ENCODE assay signal across 22 mouse cellular contexts in genomic region chr4:13577666-13578065, GRCm38 (mm10).
DNase-seq lines count a peak whose midpoint lies in the region; ATAC-seq and TF ChIP-seq lines count a peak whose summit lies in the region.
"Had no signal": no experiment of that assay in that cellular context is flagged by ENCODE, and none has a peak within 500 bp of the region (broad histone marks: within the 10 kb centered on the region; RNA-seq: fewer than 3 reads in every experiment).

No protein-coding gene starts in this region.

- TF ChIP-seq CTCF in forebrain, postnatal 0 days (IDR thresholded peaks at IDR 0.05; ENCODE audit: low read depth): no peak

- H3K27ac ChIP-seq in forebrain, postnatal 0 days (ENCODE audit: low read depth, low read length): no peak overlapping the region
- no peak overlapping the region for H3K27ac ChIP-seq in forebrain, embryonic 15.5 days (replicated peaks)
- H3K27ac ChIP-seq: embryonic facial prominence, embryonic 10.5 days; heart, adult 2 months; heart, embryonic 15.5 days; hindbrain, embryonic 15.5 days had no signal

- H3K27me3 ChIP-seq in forebrain, postnatal 0 days (ENCODE audit: insufficient read depth, low read length): no peaks in the 10 kb centered on the region
- no peaks in the 10 kb centered on the region for H3K27me3 ChIP-seq in forebrain, embryonic 15.5 days
- H3K27me3 ChIP-seq: heart, embryonic 15.5 days; hindbrain, embryonic 15.5 days had no signal

- H3K9ac ChIP-seq in forebrain, postnatal 0 days: no peak overlapping the region
- H3K9ac ChIP-seq in forebrain, embryonic 15.5 days (replicated peaks): no peak overlapping the region
- H3K9ac ChIP-seq: heart, embryonic 15.5 days; hindbrain, embryonic 15.5 days had no signal

- no peak for ATAC-seq in forebrain, postnatal 0 days
- ATAC-seq in forebrain, embryonic 15.5 days (replicated peaks): no peak
- ATAC-seq: CD4-positive, CD25-positive, alpha-beta regulatory T cell, adult 4 months; forebrain, embryonic 16.5 days; inflammation-experienced regulatory T-cells, adult 6 months; intestine, postnatal 0 days had no signal

- no peaks in the 10 kb centered on the region for H3K4me1 ChIP-seq in forebrain, postnatal 0 days (ENCODE audit: insufficient read depth)
- H3K4me1 ChIP-seq in forebrain, embryonic 15.5 days: no peaks in the 10 kb centered on the region
- H3K4me1 ChIP-seq: embryonic facial prominence, embryonic 10.5 days; heart, embryonic 15.5 days; hindbrain, embryonic 15.5 days had no signal

- DNase-seq in forebrain, postnatal 0 days: peak; percentile 41
- DNase-seq in lung, postnatal 10 days: peak; percentile 27
- DNase-seq in lung, adult 18-20 months: no peak
- DNase-seq in adipocyte (ENCODE audit: low spot score): peak; percentile 20
- no peak for DNase-seq in embryo, embryonic 10 days (ENCODE audit: low spot score)
- DNase-seq: adrenal gland, postnatal 14 days; B cell, adult 2 months; cerebellum, adult 8-10 months; cerebellum, postnatal 36 days; gastrocnemius, postnatal 14 days; heart, adult 2 months; heart, postnatal 14 days had no signal

- H3K4me2 ChIP-seq in forebrain, postnatal 0 days (ENCODE audit: low read depth): no peak overlapping the region
- H3K4me2 ChIP-seq in forebrain, embryonic 15.5 days (replicated peaks): no peak overlapping the region
- H3K4me2 ChIP-seq: heart, embryonic 11.5 days; heart, embryonic 15.5 days; hindbrain, embryonic 15.5 days had no signal

- no peaks in the 10 kb centered on the region for H3K9me3 ChIP-seq in forebrain, postnatal 0 days (ENCODE audit: low read length)
- H3K9me3 ChIP-seq in forebrain, embryonic 15.5 days: no peaks in the 10 kb centered on the region
- H3K9me3 ChIP-seq: embryonic facial prominence, embryonic 10.5 days; G1E; heart, embryonic 15.5 days; hindbrain, embryonic 15.5 days had no signal

- no peaks in the 10 kb centered on the region for H3K36me3 ChIP-seq in forebrain, postnatal 0 days (ENCODE audit: insufficient read depth)
- no peaks in the 10 kb centered on the region for H3K36me3 ChIP-seq in forebrain, embryonic 15.5 days
- H3K36me3 ChIP-seq: embryonic facial prominence, embryonic 10.5 days; G1E; heart, embryonic 15.5 days; hindbrain, embryonic 15.5 days had no signal

- H3K4me3 ChIP-seq in forebrain, postnatal 0 days (ENCODE audit: low read depth, low read length): no peak overlapping the region
- no peak overlapping the region for H3K4me3 ChIP-seq in forebrain, embryonic 15.5 days
- H3K4me3 ChIP-seq: embryonic facial prominence, embryonic 10.5 days; heart, adult 2 months; heart, embryonic 15.5 days; hindbrain, embryonic 15.5 days had no signal

- WGBS in forebrain, postnatal 0 days: 45% methylated on average over 3 of the region's 3 CpGs
- WGBS in forebrain, embryonic 15.5 days: 39% methylated on average over 3 of the region's 3 CpGs

Comparison
In these comparisons a context has a peak if more than half of its experiments do, and no peak if none do; other contexts are left out.
1. DNase-seq: peak in forebrain, postnatal 0 days (single experiment), lung, postnatal 10 days (single experiment) and adipocyte (single experiment); none in lung, adult 18-20 months (0 of 2) and embryo, embryonic 10 days (single experiment).